Mouse (Mus musculus) ES-E14 (cell line): ENCODE measurements around the gene Sidt1.

Experiments used
- CHD2 ChIP-seq: IDR thresholded peaks from 2 replicates; pipeline ENCODE4 v1.6.1; 2014; ENCODE audit warnings: mild to moderate bottlenecking, low read depth, low read length, inconsistent platforms
- HCFC1 ChIP-seq: IDR thresholded peaks from 2 replicates; pipeline ENCODE4 v1.6.1; 2012; ENCODE audit warnings: low read length, inconsistent platforms, borderline replicate concordance; ENCODE audit not compliant: insufficient read depth
- MAFK ChIP-seq: IDR thresholded peaks from 2 replicates; pipeline ENCODE4 v1.6.1; 2014; ENCODE audit warnings: mild to moderate bottlenecking, low read depth, low read length, inconsistent platforms; ENCODE audit not compliant: insufficient read depth
- ZC3H11A ChIP-seq: IDR thresholded peaks from 2 replicates; pipeline ENCODE4 v1.6.1; 2012; ENCODE audit warnings: low read depth, mild to moderate bottlenecking, inconsistent platforms, low read length, borderline replicate concordance
- ZNF384 ChIP-seq: IDR thresholded peaks from 2 replicates; pipeline ENCODE4 v1.6.1; 2012; ENCODE audit warnings: low read depth, low read length, inconsistent platforms

- TF ChIP-seq ZNF384 = no peak
- no peak for TF ChIP-seq ZC3H11A
- no peak for TF ChIP-seq MAFK
- TF ChIP-seq CHD2 = no peak
- TF ChIP-seq HCFC1 = no peak
Observed at GRCm38 (mm10) chr16:44233019-44233418, 100.0 kb downstream of the Sidt1 start.
